Mouse (Mus musculus) thymus, adult 2 months (tissue): Measurements from ENCODE around the gene Ppm1h.

ENCODE experiments used
- CTCF ChIP-seq: fragments of 200-500 bp; IDR thresholded peaks from 2 replicates; pipeline ENCODE4 v1.5.1; 2012; ENCODE audit warnings: mild to moderate bottlenecking, control low read depth, low read length, moderate library complexity, borderline replicate concordance; ENCODE audit not compliant: control insufficient read depth, poor library complexity, insufficient read depth; ENCODE audit errors: extremely low read depth
- POLR2A ChIP-seq: fragments of 200-500 bp; IDR thresholded peaks from 2 replicates; pipeline ENCODE4 v1.6.1; 2012; ENCODE audit warnings: mild to moderate bottlenecking, low read length, control low read depth, moderate library complexity; ENCODE audit not compliant: control insufficient read depth, poor library complexity, insufficient read depth; ENCODE audit errors: extremely low read depth

GRCm38 (mm10) chr10:122970188-122970587 lies 291.6 kb downstream of the Ppm1h start:
- TF ChIP-seq POLR2A: no peak
- TF ChIP-seq CTCF: no peak
